Mouse (Mus musculus) frontal cortex, adult (tissue): ENCODE data around the gene Adm2.

Experiments
- ATAC-seq: cut with Nextera tagmentation; 2 replicates; pipeline ENCODE4 v1.9.2; 2017; ENCODE audit warnings: mild to moderate bottlenecking, moderate library complexity, mixed read lengths; ENCODE audit not compliant: low TSS enrichment

Gene Adm2

DNA sequence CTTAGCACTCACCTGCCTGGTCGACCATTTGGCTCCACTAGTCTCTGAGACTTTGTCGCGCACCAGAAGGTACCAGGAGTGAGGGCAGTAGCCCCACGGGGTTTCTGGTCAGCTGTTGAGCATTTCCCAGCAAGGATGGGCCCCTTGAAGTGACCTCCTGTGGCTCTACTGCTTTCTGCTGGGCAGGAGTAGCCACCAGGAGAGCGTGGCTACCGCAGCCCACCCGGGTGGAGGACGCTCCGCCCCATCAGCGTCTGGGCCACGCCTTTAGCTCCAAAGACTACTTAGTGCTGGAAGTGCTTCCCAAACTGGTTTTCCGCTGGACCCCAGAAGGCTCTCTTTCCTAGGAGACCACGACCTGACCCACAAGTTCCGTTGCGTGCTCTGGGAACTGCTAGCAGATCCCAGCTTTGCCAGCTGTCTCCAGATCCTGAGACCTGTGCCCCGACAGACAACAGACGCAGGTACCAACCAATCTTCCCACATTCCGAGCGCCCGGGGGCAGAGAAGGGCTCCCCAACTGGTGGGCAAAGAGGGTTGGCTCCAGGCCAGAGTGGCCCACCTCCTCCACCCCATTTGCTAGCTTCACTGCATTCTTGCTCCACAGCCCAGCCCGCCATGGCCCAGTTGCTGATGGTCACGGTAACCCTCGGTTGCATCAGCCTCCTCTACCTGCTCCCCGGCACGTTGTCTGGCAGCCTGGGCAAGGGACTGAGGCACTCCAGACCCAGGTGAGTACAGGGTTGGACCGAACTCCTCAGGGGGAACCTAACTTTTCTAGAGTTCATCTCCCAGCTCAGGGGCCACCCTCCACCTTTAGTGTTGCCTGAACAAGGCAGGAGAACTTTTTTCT is at the start of gene Adm2:
Gene Adm2 (plus strand): TSS at position 51 of the 853 bp plus-strand sequence.
- ATAC-seq: no peak

DNA sequence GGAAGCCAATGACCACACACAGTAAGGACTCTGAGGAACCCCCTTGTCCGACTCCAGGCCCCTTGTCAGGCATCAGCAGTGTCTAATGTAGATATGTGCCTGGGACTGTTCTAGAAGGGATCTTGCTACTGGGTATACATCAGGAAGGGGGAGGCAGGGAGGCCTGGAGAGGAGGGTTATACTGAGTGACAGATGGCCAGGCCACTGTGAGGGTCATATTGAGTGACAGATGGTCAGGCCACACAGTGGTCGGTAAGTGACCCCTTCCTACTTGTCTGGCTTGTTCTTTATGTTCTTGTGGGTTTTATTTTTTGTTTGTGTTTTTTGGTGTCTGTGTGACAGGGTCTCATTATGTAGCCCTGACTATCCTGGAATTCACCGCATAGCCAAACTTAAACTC is 47.0 kb upstream of the Adm2 start:
- ATAC-seq: no peak

DNA sequence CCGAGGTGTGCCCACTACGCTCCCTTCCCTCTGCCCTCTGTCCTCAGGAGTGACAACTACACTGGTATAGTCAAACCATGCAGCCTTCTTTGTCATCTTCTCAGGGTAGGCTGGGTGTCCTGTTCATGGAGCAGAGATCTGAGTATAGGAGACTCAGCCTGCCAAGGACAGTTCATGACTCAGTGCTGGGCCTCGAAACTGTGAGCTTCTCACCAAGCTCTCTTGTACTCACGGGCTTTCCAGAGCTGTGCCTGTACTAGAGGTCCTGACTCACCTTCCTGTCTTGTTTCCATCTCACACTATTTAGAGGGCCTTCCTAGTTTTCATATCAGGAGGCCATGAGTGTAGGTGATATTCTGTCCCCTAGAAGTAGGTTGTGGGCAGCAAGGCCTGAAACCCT is 45.2 kb upstream of the Adm2 start:
- no peak for ATAC-seq

DNA sequence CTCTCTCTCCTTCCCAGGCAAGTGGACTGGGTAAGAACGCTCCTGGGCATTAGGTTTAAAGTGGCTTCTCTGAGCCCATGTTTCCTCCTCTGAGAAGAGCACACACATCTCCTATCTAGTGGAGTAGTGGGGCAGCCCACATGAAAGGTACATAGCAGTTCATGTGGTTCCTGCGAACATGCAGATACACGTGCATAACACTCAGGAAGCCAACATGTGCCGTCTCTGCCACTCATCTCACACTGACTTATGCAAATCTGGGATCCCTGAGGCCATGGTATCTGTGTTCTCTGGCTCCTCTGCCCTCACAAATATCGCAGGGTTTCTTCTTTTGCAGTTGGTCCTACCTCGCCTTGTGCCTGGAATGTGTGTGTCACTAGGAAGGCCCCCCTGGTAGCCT is 40.0 kb upstream of the Adm2 start:
- ATAC-seq: no peak

DNA sequence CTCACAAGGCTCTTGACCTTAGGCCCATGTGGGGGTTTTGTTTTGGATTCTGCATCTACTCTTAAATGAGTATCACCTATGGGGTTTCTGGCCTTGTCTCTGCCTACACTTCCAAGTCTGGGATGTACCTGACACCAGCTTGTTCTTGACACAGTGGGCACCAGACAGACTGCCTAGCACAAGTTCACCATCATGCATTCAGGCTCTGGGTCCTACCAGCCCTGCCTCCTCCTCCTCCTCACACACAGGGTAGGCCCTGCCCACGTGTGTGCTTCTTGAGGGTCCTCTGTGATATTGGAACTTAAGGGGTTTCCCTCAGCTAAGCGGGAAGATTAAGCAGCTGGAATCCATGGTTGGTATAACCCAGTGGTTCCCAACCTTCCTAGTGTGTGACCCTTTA is 38.4 kb upstream of the Adm2 start:
- ATAC-seq: no peak

DNA sequence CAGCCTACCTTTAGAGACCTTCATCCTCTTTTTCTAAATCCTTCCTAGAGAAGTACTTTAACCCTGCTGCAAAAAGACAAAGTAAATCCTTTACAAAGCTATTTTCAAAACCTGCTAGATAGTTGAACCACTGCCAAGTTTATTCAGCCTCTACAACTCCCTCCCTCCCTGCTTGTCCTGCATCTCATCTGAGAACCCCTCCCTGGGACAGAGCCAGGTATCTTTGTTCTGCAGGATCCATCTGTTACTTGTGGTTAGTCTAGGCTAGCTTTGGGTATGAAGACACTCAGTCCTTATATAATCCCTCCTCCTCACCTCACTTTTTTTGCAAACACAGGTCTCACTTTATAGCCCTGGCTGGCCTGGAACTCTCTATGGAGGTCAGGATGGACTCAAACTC is 37.5 kb upstream of the Adm2 start:
- peak; percentile 56 for ATAC-seq

DNA sequence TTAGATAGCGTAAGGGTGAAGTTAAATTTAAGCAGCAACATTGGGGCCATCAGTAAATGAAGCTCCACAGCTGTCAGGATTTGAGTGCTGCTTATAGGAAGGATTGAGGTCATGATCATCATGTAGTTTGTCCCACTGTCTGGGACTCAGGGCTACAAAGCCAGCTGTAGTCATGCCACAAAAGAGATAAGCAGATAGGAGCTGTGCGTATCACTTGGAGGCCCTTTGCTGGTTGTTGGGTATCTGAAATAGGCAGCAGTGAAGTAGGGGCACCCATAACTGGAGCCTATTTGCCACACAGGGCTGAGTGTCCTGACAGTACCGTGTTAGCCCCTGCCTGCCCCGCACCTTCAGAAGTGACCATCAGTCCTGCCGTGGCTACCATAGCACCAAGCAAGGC is 37.0 kb upstream of the Adm2 start:
- ATAC-seq: peak; percentile 6; the same call in 1 of the 2 replicates

DNA sequence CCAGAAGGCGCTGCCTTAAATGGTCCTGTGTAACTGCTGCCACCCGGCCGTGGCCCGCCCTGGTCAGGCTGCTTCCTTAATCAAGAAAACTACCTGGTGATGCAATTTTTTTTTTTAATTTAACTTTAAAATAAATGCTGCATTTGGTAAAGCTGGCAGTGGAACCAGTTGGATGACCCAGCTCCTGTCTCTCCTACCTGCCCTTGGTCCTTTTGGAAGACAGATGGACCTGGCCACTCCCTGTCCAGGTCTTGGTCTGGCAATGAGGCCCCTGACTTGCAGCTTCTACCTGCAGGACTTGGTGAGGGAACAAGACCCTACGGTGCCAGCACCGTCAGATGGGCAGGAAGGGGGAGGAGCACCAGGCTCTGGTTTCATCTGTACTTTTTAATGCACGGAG is 36.4 kb upstream of the Adm2 start:
- ATAC-seq: no peak

DNA sequence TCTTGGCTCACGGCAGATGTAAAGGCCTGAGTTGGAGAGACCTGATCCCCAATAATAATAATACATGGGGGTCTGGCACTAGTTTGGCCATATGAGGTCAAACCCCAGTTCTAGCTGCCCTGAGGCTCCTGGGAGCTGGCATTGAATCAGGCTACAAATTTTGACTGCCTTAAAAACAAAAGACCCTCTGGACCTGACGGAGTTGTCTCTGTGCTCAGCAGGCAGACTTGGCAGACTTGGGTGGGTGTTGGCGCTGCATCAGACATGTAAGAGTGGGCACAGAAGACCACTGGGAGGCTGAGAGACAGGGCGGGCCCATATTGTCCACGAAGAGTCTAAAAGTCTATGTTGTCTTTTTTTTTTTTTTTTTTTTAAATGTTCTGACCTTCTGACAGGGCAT is 35.9 kb upstream of the Adm2 start:
- ATAC-seq: no peak

DNA sequence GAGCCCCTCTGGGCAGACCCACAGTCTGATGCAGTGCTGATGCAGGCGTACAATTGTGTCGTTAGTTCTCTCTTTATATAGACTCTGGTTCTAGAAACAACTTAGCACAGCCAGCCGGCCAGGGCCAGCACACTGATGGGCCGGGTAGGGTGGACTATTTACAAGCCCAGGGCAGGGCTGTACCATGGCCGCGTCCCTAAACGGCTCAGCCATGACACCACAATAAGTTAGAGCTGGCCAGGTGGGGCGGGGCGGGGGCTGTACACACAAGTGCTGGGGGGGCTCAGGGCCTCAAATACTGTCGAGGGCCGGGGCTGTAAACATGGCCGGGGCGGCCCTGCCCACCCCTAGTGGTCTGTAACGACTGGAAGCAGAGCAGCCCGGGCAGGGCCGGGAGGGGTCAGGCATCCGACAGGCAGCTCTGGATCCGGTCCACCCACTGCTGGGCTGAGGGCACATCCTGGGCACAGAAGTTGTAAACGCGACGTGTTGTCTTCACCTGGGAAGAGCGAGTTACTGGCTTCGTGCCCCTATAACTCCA is 34.2 kb upstream of the Adm2 start:
- no peak for ATAC-seq

DNA sequence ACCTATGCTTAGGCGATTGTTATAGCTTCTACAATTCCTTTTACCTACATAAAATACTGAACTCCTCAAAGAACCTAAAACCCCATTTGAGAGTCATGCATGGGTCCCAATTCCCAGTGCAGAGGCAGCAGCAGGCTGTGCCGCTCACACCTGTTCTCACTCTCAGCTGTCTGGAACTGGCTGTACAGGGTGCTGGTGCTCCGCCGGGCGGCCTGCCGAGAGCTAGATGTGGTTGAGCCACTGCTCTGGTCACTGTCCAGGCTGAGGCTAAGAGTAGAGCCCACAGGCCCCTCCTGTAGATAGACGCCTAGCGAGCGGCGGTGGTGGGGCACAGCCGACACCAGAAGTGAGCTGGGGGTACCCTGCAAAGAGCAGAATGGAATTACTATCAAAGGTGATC is 33.1 kb upstream of the Adm2 start:
- ATAC-seq: no peak

DNA sequence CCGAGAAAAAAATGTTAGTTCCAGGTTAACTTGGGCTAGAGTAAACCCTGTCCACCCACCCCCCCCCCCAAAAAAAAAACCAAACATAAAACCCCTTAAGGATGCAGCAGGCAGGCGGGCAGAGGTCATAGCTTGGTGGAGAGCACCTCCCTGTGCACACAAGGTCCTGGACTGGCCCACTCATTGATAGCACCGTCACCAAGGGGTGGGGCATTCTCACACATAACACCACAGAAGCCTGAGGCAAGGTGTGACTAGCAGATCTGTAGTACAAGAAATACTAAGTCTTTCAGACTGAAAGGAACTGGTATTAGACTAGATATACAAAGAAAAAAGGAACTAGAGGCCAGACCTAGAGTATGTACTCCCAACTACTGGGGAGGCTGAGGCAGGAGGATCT is 31.0 kb upstream of the Adm2 start:
- ATAC-seq: no peak

DNA sequence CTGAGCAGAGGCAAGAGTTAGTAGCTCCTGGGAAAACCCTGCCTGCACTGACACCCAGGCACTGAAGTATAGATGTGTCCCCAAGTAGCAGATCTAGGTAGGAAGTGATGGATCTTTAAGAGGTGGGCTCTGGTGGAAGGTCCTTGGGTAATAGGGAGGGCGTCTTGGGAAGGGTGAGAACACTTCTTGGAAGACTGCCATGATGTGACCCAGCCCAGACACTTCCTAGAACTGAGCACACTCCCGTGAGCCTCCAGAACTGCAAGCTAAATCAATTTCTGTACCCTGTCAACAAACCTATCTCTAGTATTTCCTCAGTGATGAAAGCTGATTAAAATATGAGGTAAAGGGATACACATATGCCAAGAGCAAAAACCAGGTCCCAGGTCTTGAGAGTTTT is 29.7 kb upstream of the Adm2 start:
- ATAC-seq: no peak

DNA sequence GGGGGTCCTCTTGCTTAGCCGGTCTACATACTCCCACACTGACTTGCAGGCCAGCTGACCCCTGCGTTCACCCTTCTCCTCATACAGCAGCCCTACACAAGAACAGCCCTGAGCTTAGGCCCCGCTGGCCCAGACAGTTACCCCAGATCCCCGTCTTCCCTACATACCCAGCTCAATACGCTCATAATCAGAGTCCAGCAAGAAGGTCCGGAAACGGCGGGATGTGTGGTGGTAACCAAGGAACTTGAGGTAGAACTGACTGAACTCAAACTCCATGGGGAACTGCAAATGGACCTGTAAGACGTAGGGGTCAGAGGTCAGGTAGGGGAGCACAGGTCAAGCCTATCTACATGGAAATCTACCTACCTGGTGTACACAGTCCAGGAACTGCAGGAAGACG is 28.7 kb upstream of the Adm2 start:
- no peak for ATAC-seq

DNA sequence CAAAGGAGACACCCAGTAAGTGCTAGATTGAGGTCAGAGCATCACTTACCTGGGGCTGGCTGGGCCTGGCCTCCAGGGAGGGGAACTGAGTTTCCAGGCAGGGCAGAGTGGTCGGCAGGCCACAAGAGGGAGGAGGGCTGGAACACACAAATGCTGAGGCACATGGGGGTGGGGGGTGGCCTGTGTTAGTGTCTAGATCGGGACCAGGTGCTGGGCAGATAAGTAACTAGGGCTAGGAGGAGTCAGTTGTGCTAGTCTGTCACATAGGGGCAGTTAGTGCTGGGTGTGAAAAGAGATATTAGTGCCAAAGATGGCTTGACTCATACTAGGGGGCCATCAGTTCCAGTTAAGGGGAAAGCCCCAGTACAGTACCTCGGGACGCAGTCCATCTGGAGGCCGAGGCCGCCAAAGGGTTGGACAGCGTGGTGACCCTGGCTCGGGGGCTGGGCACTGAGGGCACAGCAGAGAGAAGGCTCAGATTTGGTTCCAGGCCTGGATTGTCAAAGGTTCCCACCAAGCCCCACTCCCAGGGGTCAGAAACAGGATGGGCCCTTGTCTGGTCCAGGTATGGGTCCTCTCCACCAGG is 26.8 kb upstream of the Adm2 start:
- ATAC-seq: no peak

DNA sequence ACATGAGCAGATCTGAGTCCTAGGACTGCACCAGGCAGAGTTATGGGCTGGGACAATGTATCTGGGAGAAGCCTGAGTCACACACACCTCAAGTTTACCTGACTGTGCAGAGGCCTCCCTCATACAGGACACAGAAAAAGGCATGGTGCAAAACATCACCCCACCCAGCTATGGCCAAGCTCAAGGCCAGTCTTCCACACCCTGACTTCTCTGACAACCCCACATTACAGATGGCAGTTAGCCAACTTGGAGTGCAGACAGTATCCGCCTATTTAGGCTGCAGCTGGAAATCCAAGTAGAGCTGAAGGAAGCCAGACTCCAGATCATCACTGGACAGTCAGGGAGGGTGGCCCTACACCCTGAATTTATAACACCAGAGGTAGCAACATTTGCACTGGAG is 26.1 kb upstream of the Adm2 start:
- ATAC-seq: no peak

DNA sequence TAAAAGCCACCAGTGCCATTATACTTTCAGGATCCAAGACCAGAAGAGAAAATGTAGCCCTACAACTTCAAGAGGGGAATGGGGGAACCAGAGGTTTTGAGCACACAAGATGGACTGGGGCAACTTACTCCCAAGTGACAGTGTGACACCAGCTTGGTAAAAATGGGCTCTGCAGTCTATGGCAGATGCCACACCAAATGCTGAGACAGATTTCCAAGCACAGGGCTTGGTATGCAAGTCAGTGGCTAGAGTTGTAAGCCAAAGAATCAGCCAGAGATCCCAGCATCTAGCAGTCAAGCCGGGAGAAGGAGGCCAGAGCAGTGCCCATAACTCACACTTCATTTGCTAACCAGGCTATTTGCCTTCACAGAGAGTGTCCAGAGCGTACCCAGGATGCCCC is 24.8 kb upstream of the Adm2 start:
- ATAC-seq: no peak

DNA sequence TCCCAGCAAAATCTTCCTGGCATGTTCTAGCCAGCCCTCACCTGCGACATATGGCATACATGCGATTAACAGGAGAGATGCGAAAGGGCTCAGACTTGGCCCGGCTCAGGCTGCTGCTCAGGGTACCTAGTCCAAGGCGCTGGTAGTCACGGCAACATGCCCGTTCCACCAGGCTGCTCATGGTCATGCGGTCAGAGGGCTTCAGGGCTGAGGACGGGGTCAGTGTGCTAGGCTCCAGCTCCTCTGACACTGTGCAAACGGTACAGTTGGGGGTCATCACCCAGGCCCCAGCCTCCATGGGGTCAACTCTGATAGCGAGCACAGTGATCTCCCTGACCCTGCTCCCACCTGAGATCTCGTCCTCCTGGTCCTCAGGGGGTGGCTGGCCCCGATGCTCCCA is 22.3 kb upstream of the Adm2 start:
- no peak for ATAC-seq

DNA sequence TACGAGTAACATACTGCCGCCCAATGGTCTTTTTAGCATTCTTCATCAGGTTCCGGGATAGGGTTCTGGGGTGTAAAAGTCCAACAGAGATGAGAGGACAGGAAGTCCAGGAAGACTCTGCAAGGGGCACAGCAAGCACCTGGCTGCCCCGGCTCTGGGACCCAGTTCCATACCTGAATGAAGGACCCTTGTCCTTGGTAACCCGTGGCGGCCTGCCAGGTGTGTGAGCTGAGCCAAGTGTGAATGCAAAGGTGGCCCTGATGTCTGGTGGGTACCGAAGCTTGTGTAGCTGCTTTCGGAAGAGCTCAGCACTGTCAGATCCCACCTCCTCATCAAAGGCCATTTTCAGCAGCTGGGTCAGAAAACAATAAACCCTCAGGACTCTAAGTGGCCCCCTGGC is 21.9 kb upstream of the Adm2 start:
- ATAC-seq: no peak

DNA sequence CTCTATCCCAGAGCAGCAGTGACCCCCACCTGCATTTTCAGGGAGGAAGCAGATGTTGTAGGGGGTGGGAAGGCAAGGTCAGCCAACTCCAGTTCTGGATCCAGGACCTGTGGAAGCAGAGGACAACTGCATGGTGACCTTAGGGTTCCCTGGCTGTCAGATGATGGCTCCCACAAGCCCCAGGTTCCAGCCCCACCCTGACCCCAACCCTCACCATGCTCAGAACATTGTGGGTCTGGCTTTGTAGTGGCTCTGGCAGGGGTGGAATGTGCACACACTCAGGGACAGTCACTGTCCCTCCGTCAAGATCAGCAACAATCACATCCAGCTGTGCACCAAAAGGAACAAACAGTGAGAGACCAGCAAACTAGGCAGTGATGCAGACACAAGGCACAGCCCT is 16.6 kb upstream of the Adm2 start:
- no peak for ATAC-seq

DNA sequence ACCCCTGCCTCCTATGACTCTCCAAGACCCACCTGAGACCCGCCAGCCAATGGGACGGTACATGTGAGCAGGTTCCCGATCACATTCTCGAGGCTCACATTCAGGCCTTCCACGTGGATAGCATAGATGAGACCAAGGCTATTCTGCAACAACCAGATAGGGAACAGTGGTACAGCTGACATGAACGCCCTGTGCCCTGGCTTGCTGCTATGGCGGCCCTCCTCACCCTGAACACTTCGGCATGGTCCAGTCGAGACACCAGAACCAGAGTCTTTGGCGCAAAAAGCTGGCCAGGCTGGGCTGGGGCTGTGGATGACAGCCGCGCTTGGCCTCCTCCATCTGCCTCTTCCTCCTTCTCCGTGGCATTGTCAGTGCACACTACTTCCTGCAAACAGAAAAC is 15.1 kb upstream of the Adm2 start:
- no peak for ATAC-seq

DNA sequence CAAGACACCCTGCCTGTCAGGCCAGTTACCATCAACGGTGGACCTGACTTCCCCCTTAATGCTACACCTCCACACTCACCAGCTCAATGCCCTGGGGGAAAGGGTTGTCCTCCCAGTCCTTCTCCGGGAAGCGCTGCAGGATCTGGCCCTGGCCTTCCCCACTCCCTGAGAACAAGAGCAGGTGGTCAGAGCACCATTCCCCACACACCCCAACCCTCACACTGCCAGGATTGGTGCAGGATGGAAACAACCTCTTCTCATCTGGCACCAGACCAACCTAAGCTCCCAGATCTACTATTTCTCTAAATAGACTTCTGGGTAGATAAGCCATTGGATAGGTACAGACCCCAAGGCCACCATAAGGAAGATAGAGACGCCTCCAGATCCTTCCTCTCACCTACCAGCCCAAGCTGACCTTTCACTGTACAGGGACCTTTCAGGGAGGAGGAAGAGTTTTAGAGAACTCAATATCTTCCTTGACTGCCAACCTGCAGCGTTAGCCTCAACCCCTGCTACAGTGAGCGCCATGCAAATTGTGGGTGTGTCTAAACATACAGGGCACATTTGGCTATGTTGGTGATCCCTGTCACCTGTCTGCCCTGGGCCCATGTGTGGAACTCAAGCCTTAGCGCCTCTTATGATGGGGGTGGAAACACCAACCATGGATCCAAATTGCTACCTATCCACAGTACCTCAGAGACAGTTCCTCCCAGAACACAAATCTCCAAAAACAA is 13.9 kb upstream of the Adm2 start:
- ATAC-seq: no peak

DNA sequence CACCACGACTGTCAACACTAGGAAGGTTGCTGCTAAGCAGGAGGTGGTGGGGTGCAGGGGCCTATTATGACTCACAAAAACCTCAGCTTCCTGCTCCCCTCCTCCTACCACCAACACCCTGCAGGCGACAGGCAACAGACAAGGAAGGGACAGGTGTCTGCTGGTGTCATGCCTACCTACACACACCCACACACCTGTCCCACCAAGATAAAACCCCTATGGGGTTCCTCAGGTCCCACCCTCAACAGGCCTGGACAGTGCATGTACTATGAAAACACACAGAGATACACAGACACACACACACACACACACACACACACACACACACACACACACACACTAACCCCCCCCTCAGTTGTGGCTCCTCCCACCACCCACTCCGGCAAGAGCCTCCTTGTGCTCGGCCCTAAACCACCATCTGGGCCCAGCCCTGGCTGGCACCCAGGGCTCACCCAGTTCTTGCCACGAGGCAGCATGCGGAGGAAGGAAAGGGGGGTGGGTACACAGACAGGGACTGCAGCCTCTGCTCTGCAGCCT is 12.5 kb upstream of the Adm2 start:
- ATAC-seq: peak; percentile 60
